Mouse (Mus musculus): ENCODE results near the gene Btnl9.

DNA sequence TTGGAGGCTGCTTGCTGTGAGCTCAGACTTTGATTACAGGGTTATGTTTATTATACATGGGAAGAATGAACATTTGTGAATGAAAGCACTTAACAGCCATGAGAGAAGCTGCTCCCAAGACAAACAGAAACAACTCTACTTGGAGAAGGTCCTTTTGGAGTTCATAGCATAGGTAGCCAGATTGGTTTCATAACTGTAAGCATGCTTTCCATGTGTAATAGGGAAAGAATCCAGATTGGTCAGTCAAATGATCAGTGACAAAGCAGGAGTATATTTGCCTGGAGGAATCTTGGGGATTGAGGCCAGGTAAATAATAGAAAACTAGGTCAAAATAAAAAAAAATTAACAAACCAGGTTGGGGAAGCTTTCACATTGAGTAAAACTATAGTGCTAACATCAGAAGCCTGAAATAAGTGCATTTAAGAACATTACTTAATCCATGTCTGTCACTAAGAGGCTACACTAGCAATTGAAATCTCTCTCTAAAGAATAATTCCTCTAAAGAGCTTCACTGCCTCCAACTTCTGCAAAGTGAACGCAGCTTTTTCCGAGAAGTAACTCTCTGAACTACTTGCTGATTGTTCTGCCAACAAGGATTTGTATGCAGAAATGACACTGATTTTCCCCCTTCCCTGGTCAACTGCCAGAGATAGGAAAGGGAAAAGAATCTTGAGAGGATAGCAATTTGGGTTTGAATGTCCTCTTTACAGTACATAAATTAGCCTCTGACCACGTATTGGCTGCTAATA lies 48.7 kb upstream of the Btnl9 start:
- TF ChIP-seq CTCF (IDR thresholded peaks at IDR 0.05; ENCODE audit: extremely low read depth, insufficient read depth, low read length): no peak
- TF ChIP-seq POLR2A (IDR thresholded peaks at IDR 0.05; ENCODE audit: extremely low read depth, insufficient read depth, low read length): no peak

Measured in cortical plate, adult 2 months (tissue).